Mouse (Mus musculus) liver, embryonic 14.5 days (tissue): ENCODE data around the gene Pknox2.

Source experiments
- CTCF ChIP-seq: IDR thresholded peaks from 2 replicates; pipeline ENCODE4 v1.5.1; 2016; ENCODE audit warnings: antibody characterized with exemption, low read depth, control low read depth
- EP300 ChIP-seq: IDR thresholded peaks from 2 replicates; pipeline ENCODE4 v1.6.1; 2016; ENCODE audit warnings: antibody characterized with exemption, low read depth

DNA sequence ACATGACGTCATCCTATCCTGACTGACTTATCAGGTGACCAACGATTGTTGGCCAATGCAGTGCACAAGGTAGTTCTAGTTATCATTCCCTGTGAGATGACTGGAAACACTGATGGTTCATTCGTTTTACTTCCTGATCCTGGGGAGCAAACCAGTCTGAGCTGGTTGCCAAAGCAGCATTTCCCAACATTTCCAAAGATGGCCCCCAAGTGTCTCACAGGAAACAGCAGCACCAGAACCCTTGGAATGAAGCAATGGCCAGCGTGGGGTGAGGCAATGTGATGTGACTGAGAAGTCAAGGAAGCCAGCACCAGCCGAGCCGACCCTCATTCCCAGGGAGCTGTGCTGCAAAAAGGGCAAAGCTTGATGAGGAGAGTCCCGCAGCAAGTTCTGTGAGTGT is 13.7 kb downstream of the Pknox2 start:
- no peak for TF ChIP-seq CTCF
- TF ChIP-seq EP300, result no peak
